Mouse (Mus musculus): ENCODE results near the gene Ddx52.

GRCm38 (mm10) chr11:83897569-83897968 is 44.3 kb upstream of the Ddx52 start:
- TF ChIP-seq CTCF (conservative IDR thresholded peaks at IDR 0.05; ENCODE audit: insufficient read depth, insufficient read length, low read depth, low read length) (no peak), POLR2A (IDR thresholded peaks at IDR 0.05; ENCODE audit: low read depth, low read length) (no peak)

Measured in kidney, adult 2 months (tissue).